Mouse (Mus musculus): ENCODE measurements around the gene Serpinb9f. TPM values are rescaled to one million over a fixed set of nuclear protein-coding genes. Genes with fewer than 3 reads are reported as not detected.
"Not testable (repeated sequence)": the region's sequence is repeated elsewhere in the genome, so short reads cannot be mapped to it uniquely, and the experiment has no call there.

The Serpinb9f gene
- total RNA-seq (2021), result not detected
- long read RNA-seq, experiment 1, result 0 reads
- long read RNA-seq, experiment 2, result 0 reads

DNA sequence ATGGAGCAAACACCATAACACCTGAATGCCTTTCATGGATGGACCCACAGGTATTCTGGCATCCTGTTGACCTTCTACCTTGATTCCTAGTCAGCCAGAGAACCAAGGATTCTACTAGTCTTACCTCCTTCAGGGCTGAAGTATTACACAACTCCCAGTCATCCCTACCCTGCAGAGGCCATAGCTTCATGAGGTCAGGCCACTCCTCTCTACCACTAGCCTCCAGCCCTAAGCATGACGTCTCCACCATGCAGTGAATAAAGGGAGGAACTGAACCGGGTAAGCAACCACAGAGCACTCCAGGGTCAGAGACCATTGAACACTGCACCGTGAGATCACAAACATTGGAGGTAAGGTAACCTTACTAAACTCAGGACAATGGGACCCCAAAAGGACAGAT lies at the start of gene Serpinb9f:
Serpinb9f (plus strand) TSS at position 301 of the 400 bp plus-strand sequence.
- not testable (repeated sequence) for DNase-seq

DNA sequence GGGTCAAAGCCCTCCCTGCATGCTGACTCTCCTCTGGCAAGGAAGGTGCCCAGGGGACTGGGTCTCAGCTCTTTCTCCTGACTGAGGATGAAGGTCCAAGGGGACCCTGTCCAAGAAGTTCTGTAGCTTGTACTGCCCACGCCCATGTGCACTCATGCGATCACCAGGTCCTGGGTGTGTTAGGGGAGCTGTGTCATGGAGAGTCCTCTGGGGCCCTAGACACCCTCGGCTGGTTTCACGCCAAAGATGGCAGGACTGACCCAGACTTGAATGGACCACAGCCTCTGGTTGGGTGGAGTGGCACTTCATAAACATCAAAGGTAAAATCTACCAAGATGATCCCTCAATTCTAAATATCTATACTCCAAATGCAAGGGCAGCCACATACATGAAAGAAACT lies 15.2 kb upstream of the Serpinb9f start:
- not testable (repeated sequence) for DNase-seq

DNA sequence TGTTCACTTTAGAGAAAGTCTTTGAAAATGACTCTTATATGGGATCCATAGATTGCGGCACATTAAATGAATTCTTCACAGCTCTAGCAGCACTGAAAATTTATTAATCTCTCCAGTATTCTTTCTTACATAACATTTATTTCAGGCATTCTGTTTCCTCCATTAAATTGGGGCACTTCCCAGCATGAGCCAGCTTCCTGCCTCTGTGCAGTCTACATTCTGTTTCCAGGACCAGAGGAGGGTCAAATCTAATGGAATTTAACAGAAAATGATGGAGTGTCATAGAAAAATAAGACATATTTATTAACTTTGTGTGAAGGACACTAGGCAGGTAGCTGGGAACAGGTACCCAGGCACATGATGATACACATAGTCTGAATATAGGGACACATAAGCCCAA lies 32.8 kb downstream of the Serpinb9f start:
- not testable (repeated sequence) for DNase-seq

Other genes with a start within 250 kb of the Serpinb9f start
- gene Serpinb1b, start 245.5 kb upstream of the Serpinb9f start, total RNA-seq (2021), result not detected
- gene Serpinb9c, start 164.3 kb upstream of the Serpinb9f start, total RNA-seq (2021), result not detected
- gene Serpinb9d, start 131.1 kb upstream of the Serpinb9f start, total RNA-seq (2021), result not detected
- not detected for gene Serpinb9e, start 74.5 kb upstream of the Serpinb9f start, total RNA-seq (2021)
- not detected for gene Gm11397, start 71.7 kb downstream of the Serpinb9f start, total RNA-seq (2021)
- gene Serpinb9g, start 160.7 kb downstream of the Serpinb9f start, total RNA-seq (2021), result not detected

Measured in gastrocnemius, postnatal 25 days (tissue).